Mouse (Mus musculus) spleen, adult 2 months (tissue): Measurements from ENCODE around the gene Top2b.

Experiments
- CTCF ChIP-seq: fragments of 200-500 bp; IDR thresholded peaks from 2 replicates; pipeline ENCODE4 v1.5.1; 2011; ENCODE audit warnings: mild to moderate bottlenecking, inconsistent platforms; ENCODE audit not compliant: insufficient read depth, insufficient read length, insufficient replicate concordance; ENCODE audit errors: extremely low read depth
- POLR2A ChIP-seq: fragments of 200-500 bp; IDR thresholded peaks from 2 replicates; pipeline ENCODE4 v1.6.1; 2011; ENCODE audit warnings: low read depth, low read length, inconsistent platforms

- TF ChIP-seq POLR2A (no peak), CTCF (no peak)
Measured at GRCm38 (mm10) chr14:16316715-16317114, 48.3 kb upstream of the Top2b start.
